Comparison of ENCODE assay signal across 8 mouse cellular contexts in genomic region chr8:71676020-71676741, GRCm38 (mm10). TPM values are rescaled to one million over a fixed set of nuclear protein-coding genes. Genes with fewer than 3 reads are reported as not detected.
DNase-seq lines count a peak whose midpoint lies in the region; ATAC-seq lines count a peak whose summit lies in the region.

TSS of gene Jak3 (plus strand) at chr8:71676296.

- ATAC-seq in frontal cortex, adult (ENCODE audit: low TSS enrichment): peak; percentile 36
- peak; percentile 29; the same call in 1 of the 2 replicates for ATAC-seq in heart, embryonic 15.5 days (replicated peaks; ENCODE audit: insufficient number of reproducible peaks, insufficient read depth, low FRiP score, low read depth)

- peak within 1 kb of the TSS; percentile 86 for H3K27ac ChIP-seq in embryonic facial prominence, embryonic 10.5 days (replicated peaks)
- peak within 1 kb of the TSS; percentile 76 for H3K27ac ChIP-seq in heart, embryonic 15.5 days

- H3K4me1 ChIP-seq in embryonic facial prominence, embryonic 10.5 days: peaks cover 44% of the 10 kb centered on the region
- peaks cover 42% of the 10 kb centered on the region for H3K4me1 ChIP-seq in heart, embryonic 15.5 days (replicated peaks)

- peak within 1 kb of the TSS; percentile 79 for H3K4me2 ChIP-seq in heart, embryonic 15.5 days

- H3K36me3 ChIP-seq in embryonic facial prominence, embryonic 10.5 days (replicated peaks): no peaks in the 10 kb centered on the region
- H3K36me3 ChIP-seq in heart, embryonic 15.5 days: no peaks in the 10 kb centered on the region

- 2% methylated on average over 40 of the region's 40 CpGs for WGBS in embryonic facial prominence, embryonic 10.5 days
- WGBS in heart, embryonic 15.5 days: 4% methylated on average over 40 of the region's 40 CpGs

- peak within 1 kb of the TSS; percentile 77 for H3K4me3 ChIP-seq in embryonic facial prominence, embryonic 10.5 days
- peak within 1 kb of the TSS; percentile 62 for H3K4me3 ChIP-seq in heart, embryonic 15.5 days

- peaks cover 3% of the 10 kb centered on the region; the same call in 1 of the 2 replicates for H3K9me3 ChIP-seq in embryonic facial prominence, embryonic 10.5 days
- H3K9me3 ChIP-seq in heart, embryonic 15.5 days (replicated peaks): no peaks in the 10 kb centered on the region

- H3K27me3 ChIP-seq in embryonic facial prominence, embryonic 10.5 days (replicated peaks; ENCODE audit: low read depth, poor library complexity, severe bottlenecking): peaks cover 81% of the 10 kb centered on the region
- peaks cover 31% of the 10 kb centered on the region for H3K27me3 ChIP-seq in heart, embryonic 15.5 days

- peak within 1 kb of the TSS; percentile 77 for H3K9ac ChIP-seq in heart, embryonic 15.5 days

- no peak for DNase-seq in frontal cortex, postnatal 25 days (ENCODE audit: low spot score in 2 of 2)
- peak; percentile 79 for DNase-seq in adrenal gland, adult 2 months
- peak; percentile 73 for DNase-seq in embryonic facial prominence, embryonic 10.5 days (ENCODE audit: low spot score)
- peak; percentile 73 for DNase-seq in kidney, postnatal 10 days
- peak; percentile 51 for DNase-seq in lung, postnatal 25 days (ENCODE audit: low spot score)
- DNase-seq in spleen, adult 12 weeks (ENCODE audit: low spot score): peak; percentile 39

RNA-seq across cellular contexts. Expression of gene Jak3, which starts in this region (rescaled TPM):
- 10 to 100 TPM in 1 of 2 experiments, 1 to 10 TPM in 1; 9.4 to 19.0 TPM for total RNA-seq in adrenal gland, adult 2 months (2021)
- 32.3 and 44.2 TPM in 2 replicates for polyA plus RNA-seq in adrenal gland, adult 2 months (2012; rRNA removed)
- polyA plus RNA-seq in embryonic facial prominence, embryonic 10.5 days (2016; fragmentation: Nextera tagmentation; extraction: Ambion mirVana): 3.6 and 4.0 TPM in 2 replicates
- 6.9 and 11.4 TPM in 2 replicates for polyA plus RNA-seq in heart, embryonic 15.5 days (2015; fragmentation: Nextera tagmentation; extraction: Ambion mirVana)

Comparison
In these comparisons a context has a peak if more than half of its experiments do, and no peak if none do; other contexts are left out.
1. DNase-seq: peak in adrenal gland, adult 2 months (single experiment), embryonic facial prominence, embryonic 10.5 days (single experiment), kidney, postnatal 10 days (single experiment), lung, postnatal 25 days (single experiment) and spleen, adult 12 weeks (single experiment); none in frontal cortex, postnatal 25 days (0 of 2).